Mouse (Mus musculus) layer of hippocampus, adult 2 months (tissue): ENCODE results near the gene Cfap46. TPM values are rescaled to one million over a fixed set of nuclear protein-coding genes. Genes with fewer than 3 reads are reported as not detected.

Experiments
- DNase-seq, 2 experiments: peaks; one replicate each; pipeline ENCODE4 v3.0.0; 2022; ENCODE audit warnings: low spot score in 2 of 2
- H3K27ac ChIP-seq: fragments of 200-600 bp; 2 replicates; pipeline ENCODE4 v1.8.1; 2022
- H3K4me3 ChIP-seq: fragments of 200-600 bp; 2 replicates; pipeline ENCODE4 v1.8.1; 2022; ENCODE audit warnings: mild to moderate bottlenecking
- CTCF ChIP-seq: fragments of 200-600 bp; conservative IDR thresholded peaks from 2 replicates; pipeline ENCODE4 v1.8.1; 2022; ENCODE audit warnings: antibody characterized with exemption, mild to moderate bottlenecking, moderate library complexity
- total RNA-seq, 2 experiments: library from RNA; stranded (reverse); gene quantifications; 2 replicates each; pipeline ENCODE4 v1.2.3; 2021

Cfap46 gene
- total RNA-seq, 2 experiments from 2014 or later, result 2.2 to 2.5 TPM

- no peak for TF ChIP-seq CTCF
- no peak for DNase-seq
- no peak overlapping the region for H3K27ac ChIP-seq
- no peak overlapping the region for H3K4me3 ChIP-seq
Observed at GRCm38 (mm10) chr7:139625156-139625555, 58.5 kb downstream of the Cfap46 start.

GRCm38 (mm10) chr7:139622568-139622967 lies 61.0 kb downstream of the Cfap46 start:
- Histone ChIP-seq H3K4me3 (no peak overlapping the region), H3K27ac (no peak overlapping the region)
- TF ChIP-seq CTCF, result no peak
- no peak for DNase-seq

- H3K27ac ChIP-seq, result no peak overlapping the region
- no peak overlapping the region for H3K4me3 ChIP-seq
- peak; percentile 72 to 78 for DNase-seq
- TF ChIP-seq CTCF, result peak; percentile 94
Observed at GRCm38 (mm10) chr7:139615767-139616766, 67.5 kb downstream of the Cfap46 start.

GRCm38 (mm10) chr7:139610328-139610727 lies 73.3 kb downstream of the Cfap46 start:
- no peak for TF ChIP-seq CTCF
- Histone ChIP-seq H3K27ac (no peak overlapping the region), H3K4me3 (no peak overlapping the region)
- DNase-seq, result no peak

GRCm38 (mm10) chr7:139595862-139596261 lies 87.8 kb downstream of the Cfap46 start:
- TF ChIP-seq CTCF, result no peak
- Histone ChIP-seq H3K4me3 (no peak overlapping the region), H3K27ac (no peak overlapping the region)
- no peak for DNase-seq

GRCm38 (mm10) chr7:139595311-139595710 lies 88.3 kb downstream of the Cfap46 start:
- Histone ChIP-seq H3K27ac (no peak overlapping the region), H3K4me3 (no peak overlapping the region)
- no peak for TF ChIP-seq CTCF
- no peak for DNase-seq

GRCm38 (mm10) chr7:139591311-139591710 lies 92.3 kb downstream of the Cfap46 start:
- no peak overlapping the region for H3K27ac ChIP-seq
- no peak overlapping the region for H3K4me3 ChIP-seq
- no peak for DNase-seq
- TF ChIP-seq CTCF, result no peak

GRCm38 (mm10) chr7:139590302-139590701 lies 93.3 kb downstream of the Cfap46 start:
- Histone ChIP-seq H3K4me3 (no peak overlapping the region), H3K27ac (no peak overlapping the region)
- TF ChIP-seq CTCF, result peak; percentile 85
- peak; percentile 34 to 47 for DNase-seq

GRCm38 (mm10) chr7:139587919-139588318 lies 95.7 kb downstream of the Cfap46 start:
- no peak overlapping the region for H3K27ac ChIP-seq
- DNase-seq, result no peak
- TF ChIP-seq CTCF, result no peak
- no peak overlapping the region for H3K4me3 ChIP-seq

- Histone ChIP-seq H3K27ac (no peak overlapping the region), H3K4me3 (no peak overlapping the region)
- no peak for DNase-seq
- TF ChIP-seq CTCF, result peak; percentile 38
Observed at GRCm38 (mm10) chr7:139585183-139585821, 98.3 kb downstream of the Cfap46 start.

GRCm38 (mm10) chr7:139584221-139585175 lies 99.1 kb downstream of the Cfap46 start:
- no peak for DNase-seq
- TF ChIP-seq CTCF, result no peak
- no peak overlapping the region for H3K4me3 ChIP-seq
- no peak overlapping the region for H3K27ac ChIP-seq

- DNase-seq, result no peak
- no peak overlapping the region for H3K4me3 ChIP-seq
- H3K27ac ChIP-seq, result no peak overlapping the region
- TF ChIP-seq CTCF, result no peak
Observed at GRCm38 (mm10) chr7:139583094-139583737, 100.4 kb downstream of the Cfap46 start.
